Mouse (Mus musculus) heart, postnatal 0 days (tissue): ENCODE measurements around the gene Kcnd2.

Source experiments
- CTCF ChIP-seq: IDR thresholded peaks from 2 replicates; pipeline ENCODE4 v1.5.1; 2016; ENCODE audit warnings: antibody characterized with exemption, control low read depth, low read depth
- EP300 ChIP-seq: IDR thresholded peaks from 2 replicates; pipeline ENCODE4 v1.6.1; 2016; ENCODE audit warnings: antibody characterized with exemption, low read depth

DNA sequence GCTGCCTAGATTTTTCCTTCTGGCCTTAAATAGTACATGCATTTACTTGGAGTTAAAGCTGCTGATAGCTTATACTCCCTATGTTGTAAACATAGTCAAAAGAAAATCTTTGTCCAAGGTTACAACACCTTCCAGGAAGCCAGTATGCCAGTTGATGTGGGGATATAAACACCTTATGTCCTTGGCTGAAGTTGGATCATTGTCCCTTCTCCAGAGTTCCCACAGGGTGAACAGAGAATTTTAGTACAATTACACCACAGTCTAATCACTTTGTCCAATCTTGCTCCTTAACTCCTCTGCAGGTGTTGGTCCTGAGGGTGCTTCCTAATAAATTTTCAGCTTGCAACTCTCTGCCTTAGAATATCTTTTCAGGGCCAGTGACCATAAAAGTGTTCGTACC lies 48.7 kb upstream of the Kcnd2 start:
- TF ChIP-seq EP300 (no peak), CTCF (no peak)
